Mouse (Mus musculus) megakaryocyte, embryonic 14.5 days (primary cell): ENCODE measurements around the gene Ddx42. TPM values are rescaled to one million over a fixed set of nuclear protein-coding genes. Genes with fewer than 3 reads are reported as not detected.

Experiments
- H3K27me3 ChIP-seq: replicated peaks from 2 replicates; pipeline ENCODE3; 2012; ENCODE audit warnings: inconsistent platforms
- H3K36me3 ChIP-seq: replicated peaks from 2 replicates; pipeline ENCODE3; 2012; ENCODE audit warnings: low read length, inconsistent platforms, mixed read lengths
- H3K4me1 ChIP-seq: 2 replicates; pipeline ENCODE4 v1.6.1; 2012; ENCODE audit warnings: inconsistent platforms
- H3K4me3 ChIP-seq: replicated peaks from 2 replicates; pipeline ENCODE3; 2012; ENCODE audit warnings: moderate library complexity, mild to moderate bottlenecking, inconsistent platforms
- H3K9me3 ChIP-seq: 2 replicates; pipeline ENCODE4 v1.6.1; 2012; ENCODE audit warnings: inconsistent platforms
- FLI1 ChIP-seq: IDR thresholded peaks from 2 replicates; pipeline ENCODE4 v1.6.1; 2012; ENCODE audit warnings: low read length, inconsistent platforms, mixed read lengths
- GATA1 ChIP-seq: IDR thresholded peaks from 3 replicates; pipeline ENCODE4 v1.6.1; 2012; ENCODE audit warnings: mixed read lengths, low read length, inconsistent platforms, borderline replicate concordance
- polyA plus RNA-seq: library from polyadenylated mRNA; stranded (reverse); fragments of >175 nt; gene quantifications from 2 replicates; pipeline ENCODE4 v1.2.3, GENCODE M21; 2012; ENCODE audit warnings: low replicate concordance; ENCODE audit not compliant: insufficient read depth

The Ddx42 gene
- polyA plus RNA-seq, 1 experiment = 12.1 TPM

- Histone ChIP-seq H3K27me3 (no peaks in the 10 kb centered on the region), H3K36me3 (peaks cover 66% of the 10 kb centered on the region), H3K9me3 (no peaks in the 10 kb centered on the region), H3K4me3 (no peak overlapping the region), H3K4me1 (peaks cover 47% of the 10 kb centered on the region)
- TF ChIP-seq GATA1 = no peak
- TF ChIP-seq FLI1 = no peak
Observed at GRCm38 (mm10) chr11:106267871-106268270, 51.1 kb downstream of the Ddx42 start.

DNA sequence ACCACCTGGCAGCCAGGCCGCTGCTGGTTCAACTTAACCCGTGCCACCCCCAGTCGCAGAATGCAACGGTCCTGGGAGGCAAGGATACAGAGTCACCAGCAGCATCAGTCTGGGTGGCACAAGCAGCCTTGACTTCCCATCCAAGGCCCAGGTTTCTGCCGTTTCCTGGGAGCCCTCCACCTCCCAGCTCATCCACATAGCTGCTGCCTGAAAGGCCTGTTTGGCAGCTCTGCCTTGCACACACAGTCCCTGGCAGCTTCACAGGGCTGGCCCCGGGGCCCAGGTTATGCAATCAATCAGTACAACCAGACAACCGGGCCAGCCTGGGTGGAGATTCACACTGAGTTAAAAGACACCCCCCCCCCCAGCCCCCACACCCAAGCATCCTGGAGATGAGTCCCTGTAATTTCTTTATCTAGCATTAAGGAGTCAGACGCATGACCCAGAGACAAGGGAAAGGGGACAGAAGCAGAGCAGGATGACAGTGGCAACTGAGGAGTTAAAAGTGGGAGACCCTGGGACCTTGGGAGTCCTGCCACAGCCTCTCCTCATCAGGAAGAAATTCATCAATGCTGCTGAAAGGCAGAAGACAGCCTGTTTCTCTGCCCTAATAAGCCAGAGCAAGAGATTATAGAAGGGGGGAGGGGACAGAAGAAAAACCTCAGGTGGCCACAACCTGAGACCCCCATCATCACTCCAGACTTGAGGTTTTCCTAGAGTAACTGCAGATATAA lies 51.8 kb downstream of the Ddx42 start:
- Histone ChIP-seq H3K9me3 (no peaks in the 10 kb centered on the region), H3K27me3 (no peaks in the 10 kb centered on the region), H3K4me1 (peaks cover 52% of the 10 kb centered on the region), H3K4me3 (no peak overlapping the region), H3K36me3 (peaks cover 60% of the 10 kb centered on the region)
- no peak for TF ChIP-seq FLI1
- no peak for TF ChIP-seq GATA1

DNA sequence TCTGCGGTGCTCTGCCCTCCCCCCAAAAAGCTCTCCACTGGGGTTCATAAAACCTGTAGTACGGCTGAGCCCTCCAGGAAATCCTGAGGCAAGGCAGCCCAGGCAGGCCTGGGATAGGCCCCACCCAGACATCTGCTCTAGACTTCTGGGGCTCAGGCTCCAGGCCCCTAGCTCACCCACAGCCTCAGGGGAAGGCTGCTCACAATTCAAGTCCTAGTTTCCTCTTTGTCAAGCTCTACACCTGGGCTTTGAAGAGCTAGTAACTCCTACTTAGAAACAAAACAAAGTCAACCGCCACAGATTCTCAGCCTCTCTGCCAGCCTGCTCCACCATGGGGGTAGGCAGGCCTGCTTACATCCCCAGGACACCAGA lies 52.3 kb downstream of the Ddx42 start:
- Histone ChIP-seq H3K4me3 (peak overlapping the region; percentile 56), H3K9me3 (no peaks in the 10 kb centered on the region), H3K36me3 (peaks cover 54% of the 10 kb centered on the region), H3K27me3 (no peaks in the 10 kb centered on the region), H3K4me1 (peaks cover 57% of the 10 kb centered on the region)
- no peak for TF ChIP-seq GATA1
- no peak for TF ChIP-seq FLI1

DNA sequence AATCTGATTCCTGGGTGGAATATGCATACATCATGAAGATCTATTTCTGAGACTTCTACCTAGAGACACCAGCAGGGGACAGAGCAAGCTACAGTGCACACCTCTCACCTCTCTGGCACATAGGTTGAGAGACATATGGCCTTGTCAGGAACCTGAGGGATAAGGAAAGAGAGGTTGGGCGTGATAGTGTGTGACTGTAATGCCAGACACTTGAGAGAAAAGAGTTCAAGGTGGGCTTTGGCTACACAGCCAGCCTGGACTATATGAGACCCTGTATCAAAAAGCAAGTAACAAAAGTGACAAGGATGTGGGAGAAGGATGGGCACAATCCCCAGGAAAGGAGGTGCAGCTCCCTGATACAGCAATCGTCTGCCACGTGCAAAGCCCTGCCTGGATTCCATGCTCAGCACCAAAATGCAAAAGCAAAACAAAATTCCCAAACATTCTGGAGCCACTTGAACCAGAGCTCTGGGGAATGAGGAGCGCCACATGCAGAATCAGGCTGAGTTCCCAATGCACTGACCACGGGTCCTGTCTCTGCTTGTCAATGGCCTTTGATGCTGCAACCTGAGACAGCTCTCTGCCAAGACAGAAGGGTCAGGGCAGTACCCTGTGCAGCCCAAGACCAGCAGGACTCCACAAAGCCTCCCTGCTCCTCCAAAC lies 54.5 kb downstream of the Ddx42 start:
- Histone ChIP-seq H3K9me3 (no peaks in the 10 kb centered on the region), H3K27me3 (no peaks in the 10 kb centered on the region), H3K4me3 (peak overlapping the region; percentile 96), H3K36me3 (peaks cover 32% of the 10 kb centered on the region), H3K4me1 (peaks cover 72% of the 10 kb centered on the region)
- no peak for TF ChIP-seq FLI1
- TF ChIP-seq GATA1 = no peak

DNA sequence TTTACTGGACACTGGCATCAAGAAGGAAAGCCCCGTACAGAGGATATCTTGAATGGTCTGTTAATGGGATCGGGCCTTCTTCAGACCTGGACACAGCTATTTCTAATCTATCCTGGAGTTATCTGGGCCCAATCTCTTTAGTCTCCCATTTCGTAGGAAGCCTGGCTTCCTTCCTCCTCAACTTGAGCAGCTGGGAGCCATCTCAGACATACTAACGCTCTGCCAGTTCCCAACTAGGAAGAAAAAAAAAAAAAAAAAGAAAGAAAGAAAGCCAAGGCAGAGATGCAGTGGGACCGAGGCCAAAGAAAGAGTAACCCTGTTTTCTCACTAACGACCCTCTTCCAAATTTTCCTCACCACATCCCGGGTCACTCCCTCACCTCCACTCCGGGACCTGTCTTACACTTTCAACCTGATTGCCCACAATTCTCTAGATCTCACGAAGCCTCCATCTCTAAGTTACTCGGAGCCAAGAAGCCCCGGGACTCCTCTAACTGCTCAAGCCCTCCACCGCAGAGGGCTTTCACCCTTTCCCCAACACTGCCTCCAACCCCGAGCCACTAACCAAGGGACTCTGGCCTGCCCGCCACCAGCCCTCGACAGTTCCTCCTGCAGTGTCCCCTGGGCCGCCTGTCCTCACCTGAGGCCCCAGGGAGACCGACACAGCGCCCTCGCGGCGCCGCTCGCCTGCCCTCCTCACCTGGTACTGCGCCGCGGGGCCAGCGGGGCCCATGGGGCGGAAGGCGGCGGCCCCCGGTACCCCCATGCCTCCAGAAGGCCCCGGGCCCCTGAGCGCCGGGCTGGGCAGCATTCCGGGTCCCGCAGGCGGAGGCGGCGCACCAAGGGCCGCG lies 55.3 kb downstream of the Ddx42 start:
- H3K4me3 ChIP-seq = peak overlapping the region; percentile 96
- H3K4me1 ChIP-seq = peaks cover 79% of the 10 kb centered on the region
- no peaks in the 10 kb centered on the region for H3K27me3 ChIP-seq
- peaks cover 25% of the 10 kb centered on the region for H3K36me3 ChIP-seq
- H3K9me3 ChIP-seq = no peaks in the 10 kb centered on the region
- TF ChIP-seq GATA1 = no peak
- no peak for TF ChIP-seq FLI1

DNA sequence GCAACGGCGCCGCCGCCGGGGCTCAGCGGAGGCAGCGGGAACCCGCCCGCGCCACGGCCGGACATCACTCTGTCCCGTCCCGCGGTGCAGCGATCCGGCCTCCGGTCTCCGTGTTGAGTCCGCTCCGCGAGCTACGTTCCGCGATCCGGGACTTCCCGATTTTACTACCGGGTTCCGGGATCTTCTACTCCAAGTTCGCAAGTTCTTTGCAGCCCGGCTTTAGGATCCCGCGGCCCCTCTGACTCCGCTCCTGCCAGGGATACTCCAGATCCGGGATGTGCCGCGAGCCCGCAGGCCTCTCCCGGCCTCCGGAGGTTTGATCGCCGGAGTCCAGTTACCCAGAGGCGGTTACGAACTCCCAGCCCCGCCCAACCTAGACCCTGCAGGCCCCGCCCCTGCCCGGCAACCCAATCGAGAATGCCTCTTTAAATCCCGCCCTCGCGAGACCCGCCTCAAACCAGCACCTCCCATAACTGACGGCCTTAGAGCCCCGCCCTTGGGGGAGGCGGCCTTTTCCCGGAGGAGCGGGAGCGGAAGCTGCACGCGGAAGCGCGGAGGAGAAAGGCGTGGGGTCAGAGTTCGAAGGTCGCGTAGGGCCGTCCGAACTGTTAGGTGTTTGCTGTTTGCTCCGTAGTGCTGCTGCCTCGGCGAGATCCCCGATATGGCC lies 56.1 kb downstream of the Ddx42 start, which contains the start of gene Smarcd2:
Gene Smarcd2, minus strand, starts transcription at position 329 of the 667 bp plus-strand sequence.
- TF ChIP-seq GATA1 (no peak), FLI1 (0 out of 2 replicates have a peak, but pooled peaks have one; percentile 27)
- Histone ChIP-seq H3K36me3 (peaks cover 17% of the 10 kb centered on the region), H3K4me3 (peak within 1 kb of the TSS; percentile 96), H3K27me3 (no peaks in the 10 kb centered on the region), H3K4me1 (peaks cover 77% of the 10 kb centered on the region), H3K9me3 (no peaks in the 10 kb centered on the region)

DNA sequence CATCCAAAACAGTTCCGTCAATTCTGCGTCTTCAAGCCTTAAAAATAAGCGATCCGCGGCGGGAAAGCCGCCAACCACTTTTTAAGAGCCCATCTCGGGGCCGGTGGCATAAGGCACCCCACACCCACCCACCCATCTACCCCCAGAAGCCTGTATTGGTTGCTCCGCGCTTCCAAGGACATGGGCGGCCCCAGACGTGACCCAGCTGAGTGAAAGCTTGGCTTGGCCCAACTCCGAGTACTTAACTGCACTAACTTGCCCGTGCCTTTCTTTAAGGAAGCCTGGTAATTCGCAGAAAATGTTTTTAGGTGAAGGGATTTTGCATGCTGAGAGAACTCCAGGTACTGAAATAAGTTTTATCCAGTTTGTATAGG lies 56.6 kb downstream of the Ddx42 start:
- Histone ChIP-seq H3K27me3 (no peaks in the 10 kb centered on the region), H3K4me1 (peaks cover 77% of the 10 kb centered on the region), H3K4me3 (peak overlapping the region; percentile 96), H3K36me3 (peaks cover 12% of the 10 kb centered on the region), H3K9me3 (no peaks in the 10 kb centered on the region)
- TF ChIP-seq GATA1 (no peak), FLI1 (no peak)

DNA sequence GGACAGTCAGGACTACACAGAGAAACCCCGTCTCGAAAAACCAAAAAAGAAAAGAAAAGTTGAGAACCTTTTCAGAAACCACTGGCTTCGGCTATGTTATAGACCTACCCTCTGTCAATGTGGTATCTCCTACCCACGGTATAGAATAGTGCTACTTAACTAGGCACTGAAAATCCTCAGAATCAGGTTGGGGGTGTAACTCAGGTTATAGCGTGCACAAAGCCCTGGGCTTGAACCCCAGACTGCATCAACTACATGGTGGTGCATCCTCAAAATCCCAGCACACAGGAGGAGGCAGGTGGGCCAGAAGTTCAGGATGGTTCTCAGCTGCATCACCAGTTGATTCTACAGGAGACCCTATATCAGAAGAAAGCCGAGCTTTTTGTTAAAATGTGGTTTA lies 57.1 kb downstream of the Ddx42 start:
- Histone ChIP-seq H3K9me3 (no peaks in the 10 kb centered on the region), H3K4me1 (peaks cover 72% of the 10 kb centered on the region), H3K4me3 (peak overlapping the region; percentile 39), H3K27me3 (peaks cover 2% of the 10 kb centered on the region), H3K36me3 (peaks cover 7% of the 10 kb centered on the region)
- TF ChIP-seq FLI1 = no peak
- no peak for TF ChIP-seq GATA1

DNA sequence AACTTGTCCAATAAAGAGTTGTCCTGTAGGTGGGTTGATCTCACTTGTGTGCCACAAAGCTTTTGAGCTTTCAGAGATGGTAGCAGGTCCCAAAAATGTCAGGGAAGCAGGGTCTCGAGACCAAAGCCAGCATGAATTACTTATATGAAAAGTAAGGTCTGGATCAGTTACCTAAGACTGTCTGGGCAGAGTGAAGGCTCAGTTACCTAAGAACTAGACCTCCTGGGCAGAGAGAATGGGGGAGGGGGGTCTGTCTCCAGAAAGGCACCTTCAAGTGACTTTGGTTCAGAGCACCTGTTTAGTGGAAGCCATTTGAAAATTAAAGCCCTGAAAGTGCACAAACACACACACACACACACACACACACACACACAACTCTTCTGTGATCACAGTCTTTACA lies 57.6 kb downstream of the Ddx42 start:
- TF ChIP-seq GATA1 = no peak
- TF ChIP-seq FLI1 = no peak
- peaks cover 2% of the 10 kb centered on the region for H3K27me3 ChIP-seq
- H3K9me3 ChIP-seq = no peaks in the 10 kb centered on the region
- peaks cover 66% of the 10 kb centered on the region for H3K4me1 ChIP-seq
- H3K4me3 ChIP-seq = no peak overlapping the region
- peaks cover 2% of the 10 kb centered on the region for H3K36me3 ChIP-seq
